Mouse (Mus musculus): ENCODE measurements at regions not wholly inside any gene's neighbourhood (a gene's known extent, or its start where the extent isn't known, plus 50 kb on each side); places are given as distances from the start of the nearest gene placed in this dataset.

DNA sequence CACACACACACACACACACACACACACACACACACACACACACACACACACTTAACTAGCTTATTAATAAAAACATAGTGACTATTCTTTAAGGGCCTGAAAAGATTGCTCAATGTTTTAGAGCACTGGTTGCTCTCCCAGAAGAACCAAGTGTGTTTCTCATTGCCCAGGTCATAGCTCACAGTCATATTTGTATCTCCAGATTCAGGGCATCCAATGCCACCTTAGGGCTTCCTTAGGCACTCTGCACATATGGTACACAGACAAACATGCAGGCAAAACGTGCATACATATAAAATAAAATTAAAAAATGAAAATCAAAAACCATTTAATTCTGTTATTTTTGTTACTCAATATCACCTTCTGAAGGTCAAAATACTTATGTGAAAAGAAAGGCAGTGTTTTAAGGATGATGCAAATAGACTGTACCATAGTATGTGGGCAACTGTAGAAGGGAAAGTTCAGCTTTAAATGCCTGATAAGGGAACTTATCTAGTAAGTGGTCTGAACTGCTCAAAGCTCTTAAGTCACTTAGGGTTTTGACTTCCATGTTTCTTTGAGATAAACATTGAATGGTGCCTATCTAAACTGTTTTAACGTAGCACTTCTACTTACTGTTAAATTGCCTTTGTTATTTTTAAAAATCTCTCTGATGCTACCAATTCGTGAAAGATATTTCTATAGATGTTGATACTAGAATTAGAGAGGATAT is 104.7 kb downstream of the Epdr1 start:
- no peak overlapping the region for H3K4me3 ChIP-seq (ENCODE audit: control insufficient read depth in 1 of 2, insufficient read depth in 1 of 2, low read depth in 2 of 2, low read length in 2 of 2)
- H3K79me2 ChIP-seq (ENCODE audit: control insufficient read depth, insufficient read depth, low read length, poor library complexity) = no peaks in the 10 kb centered on the region
- H3K27me3 ChIP-seq (ENCODE audit: control insufficient read depth in 1 of 2, insufficient read depth in 2 of 2, low read length in 2 of 2) = no peaks in the 10 kb centered on the region
- peaks cover 0 to 56% of the 10 kb centered on the region in 2 experiments; a peak in 3 of 4 replicates for H3K36me3 ChIP-seq (ENCODE audit: control insufficient read depth in 1 of 2, insufficient read depth in 2 of 2, low read length in 2 of 2)
- H3K9ac ChIP-seq (ENCODE audit: control insufficient read depth, low read depth, low read length, poor library complexity, severe bottlenecking) = peak overlapping the region; percentile 38
- peak; percentile 81 for DNase-seq (ENCODE audit: low read depth, low spot score)
- H3K9me3 ChIP-seq (replicated peaks; ENCODE audit: insufficient read depth, low read length) = no peaks in the 10 kb centered on the region
- H3K4me1 ChIP-seq (ENCODE audit: control insufficient read depth in 1 of 2, insufficient read depth in 2 of 2, low read length in 2 of 2) = peaks cover 39 to 46% of the 10 kb centered on the region in 2 experiments
- H3K27ac ChIP-seq (ENCODE audit: control insufficient read depth, low read depth, low read length) = peak overlapping the region; percentile 98
- TF ChIP-seq MAFK (IDR thresholded peaks at IDR 0.05; ENCODE audit: borderline replicate concordance, low read depth, low read length) (no peak), ETS1 (IDR thresholded peaks at IDR 0.05; ENCODE audit: low read depth, low read length) (peak; percentile 83), GATA1 (IDR thresholded peaks at IDR 0.05; ENCODE audit: low read depth, low read length) (peak; percentile 97), MAX (IDR thresholded peaks at IDR 0.05; ENCODE audit: low read length) (peak; percentile 12; the same call in 1 of the 2 replicates), POLR2A (IDR thresholded peaks at IDR 0.05; ENCODE audit: control insufficient read depth in 1 of 2, insufficient read depth in 1 of 2, low read depth in 1 of 2, low read length in 2 of 2, poor library complexity in 1 of 2) (no peak), GABPA (IDR thresholded peaks at IDR 0.05; ENCODE audit: low read depth, low read length) (no peak), SMC3 (IDR thresholded peaks at IDR 0.05; ENCODE audit: low read depth, low read length) (no peak), TBP (IDR thresholded peaks at IDR 0.05; ENCODE audit: low read depth, low read length) (0 out of 2 replicates have a peak, but pooled peaks have one; percentile 48), RAD21 (IDR thresholded peaks at IDR 0.05; ENCODE audit: low read depth, low read length) (no peak), CHD1 (IDR thresholded peaks at IDR 0.05; ENCODE audit: low read depth, low read length) (no peak), MXI1 (IDR thresholded peaks at IDR 0.05; ENCODE audit: low read depth, low read length) (no peak; the same call in 1 of the 2 replicates), POLR2AphosphoS2 (IDR thresholded peaks at IDR 0.05; ENCODE audit: low read length) (no peak), CHD2 (IDR thresholded peaks at IDR 0.05; ENCODE audit: low read length) (no peak), UBTF (IDR thresholded peaks at IDR 0.05; ENCODE audit: borderline replicate concordance, insufficient read depth, low read depth, low read length) (no peak), POLR2AphosphoS5 (IDR thresholded peaks at IDR 0.05; ENCODE audit: borderline replicate concordance, low read depth, low read length) (no peak), TCF12 (IDR thresholded peaks at IDR 0.05; ENCODE audit: low read depth, low read length) (peak; percentile 95), CTCF (IDR thresholded peaks at IDR 0.05 in 2 of 3, conservative IDR thresholded peaks at IDR 0.05 in 1 of 3; ENCODE audit: control insufficient read depth in 1 of 3, insufficient read depth in 1 of 3, low read depth in 2 of 3, low read length in 3 of 3, poor library complexity in 1 of 3, severe bottlenecking in 1 of 3) (no peak), USF1 (IDR thresholded peaks at IDR 0.05; ENCODE audit: low read depth, low read length) (no peak), ZKSCAN1 (IDR thresholded peaks at IDR 0.05; ENCODE audit: low read depth, low read length) (no peak), ZC3H11A (IDR thresholded peaks at IDR 0.05; ENCODE audit: low read depth, low read length) (no peak), NELFE (IDR thresholded peaks at IDR 0.05; ENCODE audit: low read depth, low read length) (no peak), RCOR1 (IDR thresholded peaks at IDR 0.05; ENCODE audit: low read depth, low read length) (peak; percentile 92), SIN3A (IDR thresholded peaks at IDR 0.05; ENCODE audit: low read length) (peak; percentile 91), JUND (IDR thresholded peaks at IDR 0.05; ENCODE audit: low read depth, low read length) (no peak), E2F4 (IDR thresholded peaks at IDR 0.05; ENCODE audit: borderline replicate concordance, low read depth, low read length) (no peak), MEF2A (IDR thresholded peaks at IDR 0.05; ENCODE audit: extremely low read depth, insufficient replicate concordance, low read depth, low read length, poor library complexity, severe bottlenecking) (no peak), KAT2A (conservative IDR thresholded peaks at IDR 0.05; ENCODE audit: low read depth, low read length) (no peak; the same call in 1 of the 2 replicates), EP300 (IDR thresholded peaks at IDR 0.05; ENCODE audit: low read depth in 1 of 2, low read length in 2 of 2) (peak; percentile 98 to 99), ZMIZ1 (IDR thresholded peaks at IDR 0.05; ENCODE audit: low read depth, low read length) (no peak), ZNF384 (IDR thresholded peaks at IDR 0.05; ENCODE audit: low read depth, low read length) (peak; percentile 16; the same call in 1 of the 2 replicates), BHLHE40 (IDR thresholded peaks at IDR 0.05; ENCODE audit: borderline replicate concordance, low read depth, low read length) (no peak; the same call in 1 of the 2 replicates), TAL1 (IDR thresholded peaks at IDR 0.05; ENCODE audit: low read length) (peak; percentile 56), MAZ (IDR thresholded peaks at IDR 0.05; ENCODE audit: low read depth, low read length) (peak; percentile 19; the same call in 1 of the 2 replicates), NRF1 (IDR thresholded peaks at IDR 0.05; ENCODE audit: insufficient read depth, low read depth, low read length, poor library complexity, severe bottlenecking) (no peak), ELF1 (IDR thresholded peaks at IDR 0.05; ENCODE audit: low read depth, low read length) (no peak), MYC (IDR thresholded peaks at IDR 0.05; ENCODE audit: low read depth, low read length) (peak; percentile 60; the same call in 1 of the 2 replicates), MYB (IDR thresholded peaks at IDR 0.05; ENCODE audit: low read depth, low read length) (peak; percentile 95)
